Mouse (Mus musculus) hindbrain, postnatal 0 days (tissue): ENCODE measurements around the gene Mcm5. TPM values are rescaled to one million over a fixed set of nuclear protein-coding genes. Genes with fewer than 3 reads are reported as not detected.

Source experiments
- ATAC-seq: fragments of 200-750 bp; cut with Nextera tagmentation; 2 replicates; pipeline ENCODE4 v1.8.0; 2017; ENCODE audit warnings: mild to moderate bottlenecking, moderate TSS enrichment, moderate library complexity
- DNase-seq: peaks from one replicate; pipeline ENCODE4 v3.0.0-alpha.2; 2015; ENCODE audit warnings: low spot score
- H3K27ac ChIP-seq: fragments of 300-500 bp; sonication (generic); 2 replicates; pipeline ENCODE4 v1.5.1; 2014; ENCODE audit warnings: mild to moderate bottlenecking
- H3K27me3 ChIP-seq: fragments of 300-500 bp; sonication (generic); 2 replicates; pipeline ENCODE4 v1.6.1; 2014; ENCODE audit warnings: low read length, mixed read lengths; ENCODE audit not compliant: insufficient read depth
- H3K36me3 ChIP-seq: fragments of 300-500 bp; sonication (generic); 2 replicates; pipeline ENCODE4 v1.6.1; 2014; ENCODE audit warnings: low read length, mixed read lengths; ENCODE audit not compliant: insufficient read depth
- H3K4me1 ChIP-seq: fragments of 300-500 bp; sonication (generic); 2 replicates; pipeline ENCODE4 v1.6.1; 2014; ENCODE audit warnings: antibody characterized with exemption, low read length, mixed read lengths; ENCODE audit not compliant: insufficient read depth
- H3K4me2 ChIP-seq: fragments of 300-500 bp; sonication (generic); 2 replicates; pipeline ENCODE4 v1.6.1; 2014; ENCODE audit warnings: low read depth, mild to moderate bottlenecking, low read length, moderate library complexity, mixed read lengths
- H3K4me3 ChIP-seq: fragments of 300-500 bp; sonication (generic); 2 replicates; pipeline ENCODE4 v1.5.1; 2014; ENCODE audit warnings: low read length
- H3K9ac ChIP-seq: fragments of 300-500 bp; sonication (generic); replicated peaks from 2 replicates; pipeline ENCODE4 v1.6.1; 2014; ENCODE audit warnings: mild to moderate bottlenecking, low read length, moderate library complexity, mixed read lengths
- H3K9me3 ChIP-seq: fragments of 300-500 bp; sonication (generic); 2 replicates; pipeline ENCODE4 v1.6.1; 2016; ENCODE audit warnings: low read length, mixed read lengths
- CTCF ChIP-seq: IDR thresholded peaks from 2 replicates; pipeline ENCODE4 v1.5.1; 2016; ENCODE audit warnings: antibody characterized with exemption, control low read depth, low read depth
- WGBS: fragments of 180-500 bp; shearing (Covaris S2); extraction: QIAGEN DNeasy Blood & Tissue Kit; methylation state at CpG from one replicate; pipeline ENCODE4 v1.1.7; 2014; 5-methylcytosine and 5-hydroxymethylcytosine counted together
- polyA plus RNA-seq: library from polyadenylated mRNA; unstranded; fragments of >200 nt; fragmentation: Nextera tagmentation; extraction: Ambion mirVana; gene quantifications from 2 replicates; pipeline ENCODE4 v1.2.1, GENCODE M21; 2015
- total RNA-seq: library from RNA; depleted of rRNA; stranded (reverse); fragments of >200 nt; gene quantifications from 2 replicates; pipeline ENCODE4 v1.2.3, GENCODE M21; 2014

Mcm5 gene
- total and polyA plus RNA-seq, 2 experiments from 2014 or later = 27.7 to 43.0 TPM

DNA sequence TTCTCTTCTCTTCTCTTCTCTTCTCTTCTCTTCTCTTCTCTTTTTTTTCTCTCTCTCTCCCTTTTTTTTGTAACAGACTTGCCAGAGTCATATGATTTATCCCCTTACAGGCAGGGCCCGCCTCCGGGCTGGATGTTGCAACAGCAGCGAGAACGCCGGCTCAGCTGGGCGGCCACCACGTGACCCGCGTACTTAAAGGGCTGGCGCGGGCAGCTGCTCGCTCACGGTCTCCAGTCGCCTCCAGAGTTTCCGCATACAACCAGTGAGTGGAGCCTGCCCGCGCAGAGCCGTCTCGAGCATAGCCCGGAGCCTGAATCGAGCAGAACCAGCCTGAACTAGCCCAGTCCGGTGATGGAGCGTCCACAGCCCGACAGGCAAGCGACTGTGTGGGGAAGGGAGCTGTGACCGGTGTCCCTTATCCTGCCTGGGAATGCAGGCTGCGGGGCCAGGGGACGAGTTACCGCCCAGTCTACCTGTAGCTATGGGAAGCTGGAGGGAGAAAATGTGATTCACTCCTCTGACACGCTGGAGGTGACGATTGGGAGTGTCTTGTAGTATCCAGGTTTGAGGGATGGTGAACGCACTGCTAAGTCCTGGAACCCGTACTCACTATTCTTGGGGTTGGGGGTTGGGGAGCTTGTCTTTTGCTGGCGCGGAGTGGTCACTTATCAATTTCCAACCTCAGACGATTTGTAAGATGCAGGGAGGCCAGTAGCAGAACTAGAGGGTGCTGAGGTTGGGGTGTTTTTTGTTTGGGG, 15.8 kb upstream of the Mcm5 start, which contains the start of gene Hmox1:
TSS of gene Hmox1 (plus strand) at position 223 of the 758 bp plus-strand sequence.
- no peaks in the 10 kb centered on the region for H3K9me3 ChIP-seq
- DNase-seq (peak; percentile 93), ATAC-seq (peak; percentile 95)
- peak within 1 kb of the TSS; percentile 18; the same call in 1 of the 2 replicates for H3K27ac ChIP-seq
- peak within 1 kb of the TSS; percentile 63 for H3K4me2 ChIP-seq
- H3K4me3 ChIP-seq = peak within 1 kb of the TSS; percentile 49
- TF ChIP-seq CTCF = peak; percentile 47
- under 1% methylated on average over 36 of the region's 36 CpGs for WGBS
- no peaks in the 10 kb centered on the region for H3K27me3 ChIP-seq
- H3K36me3 ChIP-seq = no peaks in the 10 kb centered on the region
- peak within 1 kb of the TSS; percentile 42 for H3K9ac ChIP-seq
- peaks cover 6% of the 10 kb centered on the region for H3K4me1 ChIP-seq

DNA sequence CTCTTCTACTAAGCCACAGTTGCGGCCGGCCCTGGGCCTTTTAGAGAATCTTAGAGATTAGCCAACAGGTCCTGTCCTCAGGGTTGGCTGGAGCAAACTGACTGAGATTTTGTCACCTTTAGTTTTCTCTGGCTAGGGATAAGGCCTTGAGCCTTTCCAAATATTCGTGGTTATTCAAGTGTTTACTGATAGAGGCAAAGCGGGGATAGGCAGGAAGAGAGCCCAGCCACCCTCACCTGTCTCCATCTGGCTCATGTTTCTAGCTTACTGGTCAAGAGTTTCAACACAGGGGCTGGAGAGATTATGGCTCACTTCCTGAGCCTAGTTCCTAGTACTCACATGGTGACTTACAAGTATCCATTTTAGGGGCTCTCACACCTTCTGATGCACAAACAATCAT, 6.4 kb upstream of the Mcm5 start:
- Histone ChIP-seq H3K4me1 (no peaks in the 10 kb centered on the region), H3K4me3 (no peak overlapping the region), H3K27ac (no peak overlapping the region), H3K4me2 (no peak overlapping the region), H3K36me3 (0 out of 2 replicates have a peak, but pooled peaks cover 4% of the 10 kb centered on the region), H3K27me3 (no peaks in the 10 kb centered on the region), H3K9me3 (no peaks in the 10 kb centered on the region), H3K9ac (no peak overlapping the region)
- no peak for TF ChIP-seq CTCF
- ATAC-seq = no peak
- WGBS = 92% methylated on average over 4 of the region's 4 CpGs
- no peak for DNase-seq

DNA sequence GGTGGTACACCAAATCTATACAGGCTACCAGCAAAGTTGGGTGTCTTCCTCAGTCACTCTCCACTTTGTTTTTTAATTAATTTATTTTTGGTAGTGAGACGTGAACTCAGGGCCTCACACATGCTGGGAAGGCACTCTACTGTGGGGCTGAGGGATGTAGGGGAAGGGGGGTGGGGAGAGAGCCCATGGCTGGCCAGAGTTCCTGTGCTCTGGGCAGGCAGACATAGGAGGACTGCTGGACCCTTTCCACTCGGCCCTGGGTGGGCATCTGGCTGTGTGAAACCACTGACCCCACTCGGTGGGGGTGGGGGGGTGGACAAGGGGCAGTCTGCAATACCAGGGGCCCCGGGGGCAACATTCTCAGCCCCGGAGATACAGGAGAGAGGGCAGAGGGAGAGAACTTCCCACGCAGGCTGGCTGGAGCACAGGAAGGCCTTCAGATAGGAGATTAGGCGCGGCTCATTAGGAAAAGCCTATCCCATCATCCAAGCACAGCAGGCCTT, 5.9 kb upstream of the Mcm5 start:
- no peak overlapping the region for H3K4me2 ChIP-seq
- H3K9me3 ChIP-seq = no peaks in the 10 kb centered on the region
- DNase-seq (no peak), ATAC-seq (no peak)
- H3K9ac ChIP-seq = no peak overlapping the region
- no peak overlapping the region for H3K4me3 ChIP-seq
- TF ChIP-seq CTCF = no peak
- H3K27ac ChIP-seq = no peak overlapping the region
- H3K27me3 ChIP-seq = no peaks in the 10 kb centered on the region
- H3K36me3 ChIP-seq = 0 out of 2 replicates have a peak, but pooled peaks cover 4% of the 10 kb centered on the region
- WGBS = 40% methylated on average over 8 of the region's 8 CpGs
- H3K4me1 ChIP-seq = no peaks in the 10 kb centered on the region

DNA sequence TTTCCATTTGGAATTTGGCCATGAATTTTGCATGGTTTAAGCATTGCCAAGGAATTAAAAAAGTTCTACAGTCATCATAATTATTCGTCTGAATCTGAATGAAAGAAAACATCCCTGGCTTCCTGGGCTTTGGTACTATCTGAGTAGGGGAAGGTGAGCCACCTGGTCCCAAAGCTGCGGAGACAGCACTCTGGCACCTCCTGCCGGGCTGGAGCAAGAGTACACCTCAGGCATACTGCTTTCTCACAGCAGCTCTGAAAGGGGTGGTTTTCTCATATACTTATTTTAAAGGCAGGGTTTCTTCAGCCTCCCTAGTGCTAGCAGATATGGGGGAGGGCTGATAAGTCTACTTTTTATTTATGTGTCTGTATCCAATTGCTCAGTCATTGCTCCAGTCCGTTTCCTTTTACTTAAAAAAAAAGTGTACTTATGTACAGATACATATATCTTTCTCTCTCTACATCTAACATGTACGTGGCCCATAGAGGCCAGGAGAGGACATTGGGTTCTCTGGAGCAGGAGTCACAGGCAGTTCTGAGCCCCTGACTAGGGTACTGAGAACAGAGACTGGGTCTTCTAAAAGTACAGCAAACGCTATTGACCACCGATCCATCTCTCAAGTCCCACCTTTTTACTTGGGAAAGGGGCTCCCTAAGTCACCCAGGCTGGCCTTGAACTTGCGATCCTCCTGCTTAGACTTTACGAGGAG, 688 bp upstream of the Mcm5 start:
- peak; percentile 85 for TF ChIP-seq CTCF
- Histone ChIP-seq H3K9ac (peak overlapping the region; percentile 61), H3K27me3 (no peaks in the 10 kb centered on the region), H3K27ac (peak overlapping the region; percentile 81), H3K4me3 (peak overlapping the region; percentile 76), H3K4me1 (peaks cover 9% of the 10 kb centered on the region), H3K4me2 (peak overlapping the region; percentile 90), H3K9me3 (no peaks in the 10 kb centered on the region), H3K36me3 (no peaks in the 10 kb centered on the region)
- ATAC-seq (peak; percentile 76), DNase-seq (peak; percentile 88)
- WGBS = 2% methylated on average over 9 of the region's 9 CpGs

DNA sequence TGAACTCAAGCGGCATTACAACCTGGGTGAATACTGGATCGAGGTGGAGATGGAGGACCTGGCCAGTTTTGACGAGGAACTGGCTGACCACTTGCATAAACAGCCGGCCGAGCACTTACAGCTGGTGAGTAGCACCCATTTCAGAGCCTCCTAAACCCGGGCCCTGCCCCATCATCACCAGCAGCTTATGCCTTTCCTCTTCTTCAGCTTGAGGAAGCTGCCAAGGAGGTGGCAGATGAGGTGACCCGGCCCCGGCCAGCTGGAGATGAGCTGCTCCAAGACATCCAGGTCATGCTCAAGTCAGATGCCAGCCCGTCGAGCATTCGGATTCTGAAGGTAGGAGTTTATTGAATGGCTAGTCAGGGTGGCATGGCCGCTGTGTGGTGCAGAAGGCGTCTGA, 724 bp downstream of the Mcm5 start:
- Histone ChIP-seq H3K4me2 (peak overlapping the region; percentile 90), H3K36me3 (no peaks in the 10 kb centered on the region), H3K27ac (no peak overlapping the region), H3K9ac (peak overlapping the region; percentile 53), H3K27me3 (no peaks in the 10 kb centered on the region), H3K9me3 (no peaks in the 10 kb centered on the region), H3K4me1 (peaks cover 9% of the 10 kb centered on the region), H3K4me3 (peak overlapping the region; percentile 76)
- no peak for ATAC-seq
- no peak for TF ChIP-seq CTCF
- 20% methylated on average over 13 of the region's 13 CpGs for WGBS
- no peak for DNase-seq

DNA sequence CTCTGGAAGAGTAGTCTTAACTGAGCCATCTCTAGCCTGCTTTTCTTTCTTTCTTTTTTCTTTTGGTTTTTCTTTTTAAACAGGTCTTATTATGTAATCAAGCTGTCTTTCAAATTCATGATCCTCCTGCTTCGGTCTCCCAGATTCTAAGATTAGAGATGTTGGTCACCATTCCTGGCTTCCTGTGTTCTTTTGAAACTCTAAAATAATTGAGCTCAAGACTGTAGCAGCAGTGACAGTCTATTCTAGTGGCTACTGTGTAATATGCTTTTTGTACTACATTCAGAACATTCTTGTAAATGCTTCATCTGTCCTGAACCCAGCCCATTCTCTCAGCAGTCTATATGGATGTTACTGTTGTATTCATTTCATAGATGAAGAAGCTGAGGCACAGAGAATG, 9.1 kb downstream of the Mcm5 start:
- H3K9ac ChIP-seq = no peak overlapping the region
- no peak for DNase-seq
- peaks cover 15% of the 10 kb centered on the region for H3K36me3 ChIP-seq
- H3K4me2 ChIP-seq = no peak overlapping the region
- no peak overlapping the region for H3K4me3 ChIP-seq
- no peak for ATAC-seq
- H3K27me3 ChIP-seq = no peaks in the 10 kb centered on the region
- no peaks in the 10 kb centered on the region for H3K9me3 ChIP-seq
- no peaks in the 10 kb centered on the region for H3K4me1 ChIP-seq
- no peak for TF ChIP-seq CTCF
- 95% methylated on average over 1 of the region's 1 CpGs for WGBS
- H3K27ac ChIP-seq = no peak overlapping the region

DNA sequence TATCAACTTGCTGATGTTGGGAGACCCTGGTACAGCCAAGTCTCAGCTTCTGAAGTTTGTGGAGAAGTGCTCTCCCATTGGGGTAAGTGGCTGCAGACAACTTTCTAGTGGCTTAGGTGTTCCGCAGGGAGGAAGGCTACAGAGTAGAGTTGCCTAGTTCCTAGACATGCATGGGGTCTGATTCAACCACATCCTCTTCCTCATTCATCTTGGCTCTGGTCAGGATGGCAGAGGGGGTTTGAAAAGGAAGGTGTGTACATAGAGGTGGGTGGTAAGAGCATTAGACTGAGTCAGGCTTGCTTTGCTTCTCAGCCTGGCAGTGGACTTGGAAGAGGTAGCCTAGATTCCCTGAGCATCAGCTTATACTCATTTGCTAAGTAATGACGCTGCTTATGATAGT, 9.9 kb downstream of the Mcm5 start:
- no peak for TF ChIP-seq CTCF
- no peaks in the 10 kb centered on the region for H3K9me3 ChIP-seq
- peaks cover 15% of the 10 kb centered on the region for H3K36me3 ChIP-seq
- no peak for ATAC-seq
- no peak overlapping the region for H3K27ac ChIP-seq
- H3K4me1 ChIP-seq = no peaks in the 10 kb centered on the region
- no peaks in the 10 kb centered on the region for H3K27me3 ChIP-seq
- no peak for DNase-seq
- no peak overlapping the region for H3K4me2 ChIP-seq
- no peak overlapping the region for H3K4me3 ChIP-seq
- no peak overlapping the region for H3K9ac ChIP-seq
- WGBS = 96% methylated on average over 2 of the region's 2 CpGs
